Mouse (Mus musculus) kidney, adult 2 months (tissue): ENCODE measurements around the gene Tnfrsf13c. TPM values are rescaled to one million over a fixed set of nuclear protein-coding genes. Genes with fewer than 3 reads are reported as not detected.

Source experiments
- DNase-seq: peaks from one replicate; pipeline ENCODE4 v3.0.0; 2021
- H3K27ac ChIP-seq: fragments of 200-500 bp; 2 replicates; pipeline ENCODE4 v1.5.1; 2012; ENCODE audit warnings: low read depth, low read length, control low read depth, inconsistent platforms; ENCODE audit not compliant: insufficient read depth
- H3K27me3 ChIP-seq: fragments of 200-500 bp; replicated peaks from 2 replicates; pipeline ENCODE4 v1.6.1; 2012; ENCODE audit warnings: mild to moderate bottlenecking, moderate library complexity, low read length, inconsistent platforms; ENCODE audit not compliant: control insufficient read depth, insufficient read depth
- H3K36me3 ChIP-seq: fragments of 200-500 bp; 2 replicates; pipeline ENCODE4 v1.6.1; 2012; ENCODE audit warnings: mild to moderate bottlenecking, moderate library complexity, low read length, inconsistent platforms; ENCODE audit not compliant: control insufficient read depth, insufficient read depth
- H3K4me1 ChIP-seq: fragments of 200-500 bp; 2 replicates; pipeline ENCODE4 v1.6.1; 2011; ENCODE audit warnings: low read length; ENCODE audit not compliant: control insufficient read depth, insufficient read depth
- H3K4me3 ChIP-seq: fragments of 200-500 bp; 2 replicates; pipeline ENCODE4 v1.5.1; 2011; ENCODE audit warnings: mild to moderate bottlenecking, low read depth, low read length, control low read depth; ENCODE audit not compliant: insufficient read depth
- CTCF ChIP-seq: fragments of 200-500 bp; conservative IDR thresholded peaks from 2 replicates; pipeline ENCODE4 v1.5.1; 2011; ENCODE audit warnings: low read depth, mild to moderate bottlenecking, control low read depth, low read length, moderate library complexity, mixed read lengths; ENCODE audit not compliant: insufficient read depth, insufficient read length
- POLR2A ChIP-seq: fragments of 200-500 bp; IDR thresholded peaks from one replicate; pipeline ENCODE4 v1.6.1; 2011; ENCODE audit warnings: low read depth, low read length, control low read depth
- WGBS: fragments of 180-500 bp; shearing (Covaris S2); methylation state at CpG from one replicate; pipeline ENCODE4 v1.1.7; 2018; 5-methylcytosine and 5-hydroxymethylcytosine counted together
- polyA plus RNA-seq: library from polyadenylated mRNA; depleted of rRNA; stranded (reverse); fragments of >200 nt; gene quantifications from 2 replicates; pipeline ENCODE4 v1.2.3, GENCODE M21; 2012

The Tnfrsf13c gene
- polyA plus RNA-seq, 1 experiment: 3.5 TPM

- Histone ChIP-seq H3K27me3 (no peaks in the 10 kb centered on the region), H3K27ac (no peak overlapping the region), H3K36me3 (no peaks in the 10 kb centered on the region), H3K4me3 (no peak overlapping the region), H3K4me1 (no peaks in the 10 kb centered on the region)
- 52% methylated on average over 11 of the region's 11 CpGs for WGBS
- TF ChIP-seq POLR2A: no peak
- TF ChIP-seq CTCF: no peak
- no peak for DNase-seq
Observed at GRCm38 (mm10) chr15:82229542-82230045, 5.4 kb upstream of the Tnfrsf13c start.

- 85% methylated on average over 5 of the region's 5 CpGs for WGBS
- Histone ChIP-seq H3K27me3 (no peaks in the 10 kb centered on the region), H3K27ac (no peak overlapping the region), H3K36me3 (no peaks in the 10 kb centered on the region), H3K4me1 (no peaks in the 10 kb centered on the region), H3K4me3 (no peak overlapping the region)
- TF ChIP-seq CTCF (no peak), POLR2A (no peak)
- no peak for DNase-seq
Observed at GRCm38 (mm10) chr15:82225769-82226168, 1.6 kb upstream of the Tnfrsf13c start.

DNA sequence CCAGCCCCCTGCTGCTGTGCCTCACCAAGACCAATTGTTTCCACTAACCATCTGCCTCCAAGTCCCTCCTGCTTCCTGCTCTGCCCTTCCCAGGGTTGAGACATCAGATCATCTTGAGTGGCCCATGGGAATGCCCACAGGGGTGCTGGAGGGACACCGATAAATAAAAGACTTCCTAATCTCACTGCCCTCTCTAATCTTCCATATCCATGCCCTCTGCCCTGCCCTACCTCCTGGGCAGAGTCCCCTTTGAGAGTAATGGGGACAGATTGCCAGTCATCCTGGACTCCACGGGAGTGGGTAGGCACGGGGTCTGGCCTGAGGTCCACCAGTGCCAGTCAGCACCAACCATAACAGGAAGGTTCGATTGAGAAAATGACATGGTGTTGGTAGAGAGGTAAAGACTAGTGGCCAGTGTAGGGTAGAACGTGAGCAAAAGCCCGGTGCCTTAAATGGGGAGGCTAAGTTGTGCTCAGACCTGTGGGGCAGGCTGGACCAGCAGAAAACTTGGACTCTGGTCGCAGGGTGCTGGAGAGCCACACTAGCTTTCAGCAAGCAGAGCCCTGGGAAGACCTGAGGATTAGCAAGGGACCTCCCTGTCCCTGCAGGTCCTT lies 540 bp upstream of the Tnfrsf13c start:
- 54% methylated on average over 7 of the region's 7 CpGs for WGBS
- no peak for DNase-seq
- H3K27ac ChIP-seq: no peak overlapping the region
- TF ChIP-seq POLR2A: no peak
- TF ChIP-seq CTCF: no peak
- no peak overlapping the region for H3K4me3 ChIP-seq
- H3K27me3 ChIP-seq: no peaks in the 10 kb centered on the region
- H3K36me3 ChIP-seq: no peaks in the 10 kb centered on the region
- no peaks in the 10 kb centered on the region for H3K4me1 ChIP-seq

DNA sequence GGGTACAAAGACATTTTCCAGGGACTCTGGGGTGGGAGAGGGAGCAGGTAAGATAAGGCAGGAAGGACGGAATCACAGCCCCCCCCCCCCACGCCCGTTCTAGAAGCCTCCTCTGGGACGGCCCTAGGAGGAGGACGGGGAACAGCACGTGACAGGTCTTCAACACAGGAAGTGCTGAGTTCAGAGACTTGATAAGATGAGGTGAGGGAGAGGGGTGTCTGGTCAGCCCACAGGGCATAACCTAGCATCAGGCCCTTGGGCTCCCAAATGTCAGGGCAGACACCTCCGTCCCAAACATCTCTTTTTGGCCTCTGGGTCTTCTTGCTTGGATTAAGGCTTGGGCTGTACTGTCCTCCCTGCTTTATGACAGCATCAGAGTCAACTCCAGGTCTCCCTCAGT lies 918 bp downstream of the Tnfrsf13c start:
- Histone ChIP-seq H3K36me3 (no peaks in the 10 kb centered on the region), H3K4me3 (no peak overlapping the region), H3K27ac (no peak overlapping the region), H3K27me3 (no peaks in the 10 kb centered on the region), H3K4me1 (no peaks in the 10 kb centered on the region)
- DNase-seq: no peak
- no peak for TF ChIP-seq POLR2A
- no peak for TF ChIP-seq CTCF
- WGBS: 56% methylated on average over 7 of the region's 7 CpGs

- H3K4me3 ChIP-seq: no peak overlapping the region
- no peaks in the 10 kb centered on the region for H3K4me1 ChIP-seq
- H3K27ac ChIP-seq: no peak overlapping the region
- DNase-seq: no peak
- TF ChIP-seq CTCF: no peak; the same call in 1 of the 2 replicates
- no peak for TF ChIP-seq POLR2A
- 76% methylated on average over 14 of the region's 14 CpGs for WGBS
- H3K36me3 ChIP-seq: no peaks in the 10 kb centered on the region
- H3K27me3 ChIP-seq: no peaks in the 10 kb centered on the region
Observed at GRCm38 (mm10) chr15:82221104-82221860, 2.9 kb downstream of the Tnfrsf13c start.

- Histone ChIP-seq H3K27me3 (no peaks in the 10 kb centered on the region), H3K4me3 (no peak overlapping the region), H3K27ac (no peak overlapping the region), H3K4me1 (no peaks in the 10 kb centered on the region), H3K36me3 (no peaks in the 10 kb centered on the region)
- WGBS: 81% methylated on average over 11 of the region's 12 CpGs
- no peak for DNase-seq
- no peak for TF ChIP-seq POLR2A
- TF ChIP-seq CTCF: no peak
Observed at GRCm38 (mm10) chr15:82220003-82220675, 4.0 kb downstream of the Tnfrsf13c start.
